Mouse (Mus musculus) left cerebral cortex, postnatal 25 days (tissue): ENCODE measurements around the gene Dclre1a. TPM values are rescaled to one million over a fixed set of nuclear protein-coding genes. Genes with fewer than 3 reads are reported as not detected.

Experiments
- DNase-seq, 2 experiments: peaks; one replicate each; pipeline ENCODE4 v3.0.0; 2022; ENCODE audit warnings: low spot score in 2 of 2, mixed read lengths in 1 of 2
- intact Hi-C: fragments of 180-260 bp; cut with DNase I; formaldehyde crosslinking; loops from one replicate; pipeline ENCODE4 v1.15.1; 2025
- total RNA-seq, 2 experiments: library from RNA; stranded (reverse); gene quantifications; 2 replicates each; pipeline ENCODE4 v1.2.3; 2021

Dclre1a gene
- total RNA-seq: 10 to 100 TPM in 1 of 2 experiments, 1 to 10 TPM in 1; 9.3 to 11.0 TPM

- peak; percentile 63 to 69 for DNase-seq
- intact Hi-C loops: no loop called here
Measured at GRCm38 (mm10) chr19:56547456-56548229, at the start of gene Dclre1a. TSS of gene Dclre1a (minus strand) at chr19:56548222.

GRCm38 (mm10) chr19:56592472-56592871, 44.5 kb upstream of the Dclre1a start:
- intact Hi-C loops: no loop called here
- DNase-seq: no peak

DNA sequence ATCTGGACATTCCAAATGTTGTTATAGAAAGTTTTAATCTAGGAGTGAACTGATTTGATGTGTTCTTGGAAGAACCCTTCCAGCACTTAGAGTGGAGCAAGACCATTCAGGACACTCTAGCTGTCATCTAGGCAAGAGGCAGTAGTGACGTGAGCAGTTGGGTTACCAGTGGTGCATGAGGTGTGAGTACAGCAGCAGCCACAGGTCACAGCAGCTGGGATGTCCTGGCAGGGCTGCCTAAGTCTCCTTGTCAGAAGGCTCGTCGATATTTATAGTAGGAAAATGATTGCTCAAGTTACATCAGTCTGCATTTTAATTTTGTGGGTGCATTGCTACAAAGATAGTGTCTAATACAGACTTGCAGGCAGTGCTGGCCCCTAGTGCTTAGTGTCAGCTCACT, 42.2 kb upstream of the Dclre1a start:
- no peak for DNase-seq
- intact Hi-C loops: no loop called here

GRCm38 (mm10) chr19:56589455-56589854, 41.4 kb upstream of the Dclre1a start:
- DNase-seq: no peak
- intact Hi-C loops: no loop called here

DNA sequence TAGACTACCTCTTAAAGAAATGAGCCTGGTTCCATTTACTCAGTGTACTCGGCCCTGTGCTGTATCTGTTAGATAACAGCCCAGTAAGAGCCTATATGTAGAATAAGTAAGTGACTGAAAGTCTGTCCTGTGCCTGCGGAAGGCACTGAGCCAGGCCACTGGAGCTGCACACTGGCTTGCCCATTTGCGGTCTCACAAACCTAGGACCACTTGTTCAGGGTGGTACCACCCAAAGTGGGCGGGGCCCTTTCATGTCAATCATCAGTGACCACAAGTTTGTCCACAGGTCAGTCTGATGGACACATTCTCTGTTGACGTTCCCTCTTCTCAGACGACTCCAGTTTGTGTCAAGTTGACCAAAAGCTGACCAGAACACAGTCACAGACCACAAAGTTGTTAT, 41.0 kb upstream of the Dclre1a start:
- intact Hi-C loops: no loop called here
- DNase-seq: no peak

DNA sequence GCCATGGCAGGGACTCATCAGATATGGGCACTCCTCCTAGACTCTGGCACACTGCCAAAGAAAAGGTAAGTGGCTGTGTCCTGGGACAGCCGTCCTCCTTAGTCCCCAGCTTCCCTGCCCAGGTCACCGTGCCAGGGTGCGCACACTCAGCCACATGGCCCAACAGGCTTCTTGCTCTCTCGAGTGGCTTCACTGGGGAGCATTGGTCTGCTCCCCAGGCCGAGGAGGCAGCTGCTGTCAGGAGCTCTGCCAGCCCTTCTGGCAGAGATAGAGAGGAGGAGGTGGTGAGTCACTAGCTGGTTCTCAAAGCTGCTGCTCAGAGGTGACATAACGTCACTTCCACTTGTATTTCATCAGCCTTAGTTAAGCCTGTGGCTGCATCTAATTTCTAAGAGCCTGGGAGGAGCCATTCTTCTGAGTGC, 40.2 kb upstream of the Dclre1a start:
- DNase-seq: peak; percentile 62 to 92
- intact Hi-C loops: loop anchor here (1.0 kb wide), 1 partner anchor 109 kb away; no protein-coding TSS in a partner anchor

- intact Hi-C loops: no loop called here
- no peak for DNase-seq
Measured at GRCm38 (mm10) chr19:56586320-56586719, 38.3 kb upstream of the Dclre1a start.

DNA sequence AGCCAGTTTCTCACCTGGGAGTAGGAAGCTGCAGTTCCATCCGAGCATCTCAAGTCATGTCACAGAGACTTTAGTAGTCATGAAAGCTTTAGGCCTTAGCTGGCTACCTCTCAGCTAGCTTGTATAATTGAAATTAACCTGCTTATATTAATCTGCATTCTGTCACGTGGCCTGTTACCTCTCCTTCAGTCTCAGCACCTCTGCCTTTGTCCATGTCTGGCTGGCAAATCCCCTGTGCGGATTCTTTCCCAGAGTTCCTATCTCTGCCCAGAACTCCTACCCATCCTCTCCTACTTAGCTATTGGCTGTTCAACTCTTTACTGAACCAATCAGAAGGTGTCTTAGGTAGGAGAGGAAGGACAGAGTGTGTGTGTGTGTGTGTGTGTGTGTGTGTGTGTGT, 36.3 kb upstream of the Dclre1a start:
- no peak for DNase-seq
- intact Hi-C loops: no loop called here

GRCm38 (mm10) chr19:56583785-56584184, 35.8 kb upstream of the Dclre1a start:
- DNase-seq: no peak
- intact Hi-C loops: no loop called here

GRCm38 (mm10) chr19:56581981-56582380, 34.0 kb upstream of the Dclre1a start:
- intact Hi-C loops: no loop called here
- DNase-seq: no peak

DNA sequence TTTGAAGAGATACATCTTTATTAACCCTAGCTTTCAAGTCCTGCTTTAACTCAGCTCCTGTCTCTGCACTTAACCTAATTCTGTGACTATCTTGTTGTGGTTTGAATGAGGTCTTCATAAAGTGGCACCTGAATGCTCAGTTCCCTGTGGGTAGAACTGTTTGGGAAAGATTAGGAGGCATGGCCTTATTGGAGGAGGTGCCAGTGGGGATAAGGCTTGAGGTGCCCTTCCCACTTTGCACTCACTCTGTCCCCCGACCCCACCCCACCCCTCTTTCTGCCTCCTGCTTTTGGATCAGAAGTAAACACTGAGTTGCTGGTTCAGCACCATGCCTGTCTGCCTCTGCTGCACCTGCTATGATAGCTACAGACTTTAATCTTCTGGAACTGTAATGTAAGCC, 29.8 kb upstream of the Dclre1a start:
- DNase-seq: no peak
- intact Hi-C loops: no loop called here

- DNase-seq: peak in 1 of 2 experiments; percentile 86
- intact Hi-C loops: no loop called here
Measured at GRCm38 (mm10) chr19:56573184-56573583, 25.2 kb upstream of the Dclre1a start.

DNA sequence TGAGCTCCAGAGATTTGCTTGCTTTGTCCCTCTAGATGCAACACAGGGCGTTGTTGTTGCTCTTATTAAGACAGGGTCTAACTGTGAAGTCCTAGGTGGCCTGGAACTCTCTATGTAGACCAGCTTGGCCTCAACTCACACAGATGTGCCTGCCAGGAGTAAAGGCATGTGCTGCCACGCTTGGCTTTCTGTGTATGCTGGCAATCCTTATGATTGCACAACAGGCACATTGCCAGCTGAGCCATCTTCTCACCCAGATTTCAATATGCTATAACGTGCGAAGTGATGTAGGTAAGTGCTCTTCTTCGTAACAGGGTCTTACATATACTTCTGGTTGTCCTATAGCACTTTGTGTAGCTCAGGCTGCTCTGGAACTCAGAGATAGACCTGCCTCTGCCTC, 23.9 kb upstream of the Dclre1a start:
- no peak for DNase-seq
- intact Hi-C loops: no loop called here

DNA sequence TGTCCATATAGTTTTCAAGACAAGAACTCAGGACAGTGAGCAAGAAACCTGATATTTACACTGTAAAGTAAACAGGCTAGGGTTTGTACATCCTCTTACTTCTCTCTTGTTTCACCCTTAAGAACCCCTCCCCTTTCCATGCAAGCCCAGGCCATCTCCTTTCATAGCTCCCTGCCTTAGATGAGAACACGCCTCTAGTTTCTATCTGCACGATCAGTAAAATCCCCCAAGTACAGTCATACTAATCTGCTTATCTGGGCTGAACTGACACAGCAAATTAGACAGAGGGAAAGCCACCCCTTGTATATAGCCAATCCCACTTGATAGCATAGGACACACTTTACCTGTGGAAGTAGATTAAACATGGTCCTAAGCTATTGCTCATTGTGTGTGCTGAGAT, 23.2 kb upstream of the Dclre1a start:
- DNase-seq: no peak
- intact Hi-C loops: no loop called here

GRCm38 (mm10) chr19:56570781-56571180, 22.8 kb upstream of the Dclre1a start:
- intact Hi-C loops: no loop called here
- DNase-seq: no peak

DNA sequence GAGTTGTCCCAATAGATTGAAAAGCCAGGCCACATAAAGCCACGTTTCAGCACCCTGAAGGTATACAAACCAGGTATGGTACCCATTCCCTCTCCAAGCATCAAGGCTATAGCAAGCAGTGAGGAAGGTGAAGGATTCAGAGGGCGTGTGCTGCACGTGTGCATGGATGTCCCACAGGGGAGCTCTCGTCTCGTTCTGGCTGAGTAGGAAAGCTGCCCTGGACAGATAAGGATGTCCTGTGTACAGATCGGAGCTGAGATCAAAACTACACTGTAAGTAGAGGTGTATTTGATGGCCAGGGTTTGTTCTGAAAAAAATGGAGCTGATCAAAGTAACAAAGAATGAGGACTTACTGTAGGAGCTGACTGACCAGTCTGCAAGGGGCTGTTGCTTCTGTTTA, 18.9 kb upstream of the Dclre1a start:
- intact Hi-C loops: loop anchor here (1.0 to 5.0 kb wide), 3 partner anchors 145 to 210 kb away; no protein-coding TSS in a partner anchor
- no peak for DNase-seq

DNA sequence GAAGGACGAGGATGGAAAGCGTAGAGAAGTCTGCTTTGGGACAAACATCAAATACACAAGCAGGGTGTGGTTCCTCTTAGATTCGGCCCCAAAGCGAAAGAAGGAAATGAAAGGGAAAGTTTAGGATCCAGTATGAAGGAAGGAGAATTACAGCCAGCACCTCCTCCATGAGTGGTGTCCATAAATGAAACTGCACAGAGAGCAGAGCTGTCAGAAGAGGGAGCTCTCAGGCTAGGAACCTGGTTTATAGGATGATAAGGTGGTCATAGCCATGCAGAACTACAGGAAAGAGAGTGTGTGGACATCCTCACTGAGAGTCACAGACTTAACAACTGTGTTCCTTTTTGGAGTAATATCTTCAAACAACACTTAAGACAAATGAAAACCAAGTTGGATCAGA, 18.0 kb upstream of the Dclre1a start:
- intact Hi-C loops: loop anchor here (1.0 to 5.0 kb wide), 3 partner anchors 144 to 211 kb away; no protein-coding TSS in a partner anchor
- DNase-seq: peak; percentile 57 to 86

DNA sequence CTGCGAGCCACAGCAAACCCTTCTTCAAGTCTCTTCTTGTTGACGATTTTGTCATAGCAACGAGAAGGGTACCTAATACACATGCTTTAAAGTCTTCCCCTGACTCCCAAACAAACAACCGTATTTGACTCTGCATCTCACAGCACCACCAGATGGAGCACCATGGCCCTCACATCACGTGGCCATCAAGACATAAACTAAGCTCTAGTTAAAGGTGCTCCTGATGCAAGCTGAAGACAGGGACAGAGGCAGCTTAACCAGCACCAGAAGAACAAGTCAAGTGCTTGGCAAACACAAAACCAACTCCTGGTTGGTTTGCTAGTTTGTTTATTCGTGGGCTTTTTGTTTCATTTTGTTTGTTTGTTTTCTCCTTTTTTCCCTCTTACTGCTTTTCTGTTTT, 17.3 kb upstream of the Dclre1a start:
- intact Hi-C loops: loop anchor here (5.0 kb wide), 1 partner anchor 143 kb away; no protein-coding TSS in a partner anchor
- peak in 1 of 2 experiments; percentile 51 for DNase-seq

GRCm38 (mm10) chr19:56563469-56563868, 15.4 kb upstream of the Dclre1a start:
- peak in 1 of 2 experiments; percentile 93 for DNase-seq
- intact Hi-C loops: loop anchor here (1.0 to 5.0 kb wide), 2 partner anchors 112 to 344 kb away; no protein-coding TSS in a partner anchor

DNA sequence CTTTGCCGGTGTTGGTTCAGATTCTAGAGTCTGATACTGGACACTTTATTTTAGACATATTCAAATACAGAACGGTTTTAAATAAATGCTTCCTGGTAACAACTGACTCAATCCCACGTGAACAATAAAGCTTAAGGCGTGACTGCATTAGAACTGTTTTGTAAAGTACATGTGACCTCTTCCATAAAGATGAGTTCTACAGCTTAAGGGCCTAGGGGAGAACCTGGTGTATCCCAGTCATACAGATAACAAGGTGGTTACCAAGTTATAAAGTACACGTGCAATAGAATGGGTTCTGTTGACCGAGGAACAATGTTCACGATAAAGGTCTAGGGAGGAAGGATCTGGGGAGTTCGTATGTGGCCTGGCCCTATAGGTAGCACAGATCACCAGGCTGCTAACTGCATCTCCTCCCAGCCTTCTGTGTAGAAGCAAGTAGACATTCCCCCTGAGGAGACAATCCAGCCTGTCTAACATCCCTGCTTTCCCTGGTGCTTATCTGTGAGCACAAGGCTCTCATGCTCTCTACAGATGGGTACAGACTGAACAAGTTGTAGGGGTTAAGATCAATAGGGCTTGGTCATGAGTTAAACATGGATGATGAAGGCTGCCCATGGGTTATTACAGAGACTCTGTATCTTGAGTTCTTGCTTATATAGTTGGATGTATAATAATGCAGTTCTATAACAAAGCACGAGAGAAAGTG, 14.6 kb upstream of the Dclre1a start:
- intact Hi-C loops: loop anchor here (1.0 to 5.0 kb wide), 2 partner anchors 111 to 345 kb away; no protein-coding TSS in a partner anchor
- no peak for DNase-seq

DNA sequence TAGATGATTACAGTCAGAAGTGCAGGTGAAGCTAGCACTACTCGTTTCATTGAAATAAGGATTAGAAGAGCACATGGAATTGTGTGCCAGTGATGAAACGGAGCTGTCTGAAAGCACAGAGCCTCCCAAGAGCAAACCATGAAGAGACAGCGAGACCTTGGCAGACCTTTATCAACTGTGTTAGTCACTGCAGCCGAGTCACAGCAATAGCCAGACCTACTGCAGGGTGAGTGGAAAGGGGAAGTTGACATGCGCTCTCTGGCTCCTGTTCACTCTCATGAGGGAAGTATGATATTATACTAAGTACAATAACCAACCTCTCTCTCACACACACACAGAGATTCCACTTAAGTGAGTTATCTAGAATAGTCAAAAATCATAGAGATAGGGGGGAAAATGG, 8.0 kb upstream of the Dclre1a start:
- no peak for DNase-seq
- intact Hi-C loops: no loop called here
